Mouse (Mus musculus): ENCODE measurements around the gene Mmp1b. TPM values are rescaled to one million over a fixed set of nuclear protein-coding genes. Genes with fewer than 3 reads are reported as not detected.
"Not testable (repeated sequence)": the region's sequence is repeated elsewhere in the genome, so short reads cannot be mapped to it uniquely, and the experiment has no call there.

The Mmp1b gene
- not detected in 2 replicates for polyA plus RNA-seq (2014; fragmentation: Nextera tagmentation; extraction: Ambion mirVana)

DNA sequence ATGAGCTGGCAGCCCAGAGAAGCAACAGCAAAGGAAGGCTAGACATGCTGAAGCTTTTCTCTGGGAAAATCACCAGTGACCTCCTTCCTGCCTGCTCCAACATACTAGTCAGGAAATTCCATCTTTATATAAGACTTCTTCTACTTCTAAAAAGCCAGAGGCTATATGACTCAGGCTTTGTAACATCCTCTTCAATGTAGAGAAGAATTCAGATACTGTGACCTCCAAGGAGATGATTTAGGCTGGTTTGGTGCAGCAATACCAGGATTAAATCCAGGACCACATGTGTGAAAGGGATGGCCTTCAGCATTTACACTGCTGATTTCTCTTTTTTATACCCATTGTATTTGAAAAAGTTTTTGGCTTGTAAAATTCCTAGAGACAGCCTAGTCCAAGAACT, at the start of gene Mmp1b:
TSS of gene Mmp1b (minus strand) at position 101 of the 400 bp plus-strand sequence.
- H3K27ac ChIP-seq (ENCODE audit: low read depth), result no peak within 1 kb of the TSS
- H3K4me1 ChIP-seq (replicated peaks; ENCODE audit: control insufficient read depth, insufficient read depth, low read length), result no peaks in the 10 kb centered on the region
- H3K36me3 ChIP-seq (ENCODE audit: control insufficient read depth, insufficient read depth, low read length), result no peaks in the 10 kb centered on the region
- H3K4me3 ChIP-seq (ENCODE audit: low read depth, low read length), result no peak within 1 kb of the TSS
- H3K9me3 ChIP-seq (ENCODE audit: control insufficient read depth, low read length), result 0 out of 2 replicates have a peak, but pooled peaks cover 2% of the 10 kb centered on the region
- H3K27me3 ChIP-seq (replicated peaks; ENCODE audit: control insufficient read depth, insufficient read depth, low read length), result no peaks in the 10 kb centered on the region
- H3K9ac ChIP-seq (ENCODE audit: low read length), result no peak within 1 kb of the TSS
- H3K4me2 ChIP-seq (ENCODE audit: low read length), result no peak within 1 kb of the TSS
- no peak for DNase-seq (ENCODE audit: low spot score)
- no peak for ATAC-seq (replicated peaks; ENCODE audit: low FRiP score, low TSS enrichment, low read depth)

DNA sequence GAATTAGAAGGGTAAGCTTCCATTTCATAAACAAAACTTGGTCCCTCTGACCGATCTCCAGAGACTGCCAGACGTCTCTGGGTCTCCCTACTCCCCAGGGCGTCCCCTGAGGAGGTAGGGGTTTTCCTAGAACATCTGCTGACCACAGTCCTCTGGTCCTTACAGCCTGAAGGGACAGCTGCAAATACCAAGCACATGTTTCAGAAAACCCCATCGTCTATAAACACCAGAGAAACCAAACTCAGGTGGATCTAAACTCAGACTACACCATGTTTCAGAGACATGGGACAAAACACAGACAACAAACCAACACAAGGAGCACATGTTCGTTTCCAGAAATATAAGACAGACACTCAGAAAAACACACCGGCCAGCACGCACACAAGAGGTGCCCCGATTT, 8.7 kb upstream of the Mmp1b start:
- not testable (repeated sequence) for H3K36me3 ChIP-seq (ENCODE audit: control insufficient read depth, insufficient read depth, low read length); H3K9me3 ChIP-seq (ENCODE audit: control insufficient read depth, low read length); H3K27me3 ChIP-seq (replicated peaks; ENCODE audit: control insufficient read depth, insufficient read depth, low read length); DNase-seq (ENCODE audit: low spot score); H3K27ac ChIP-seq (ENCODE audit: low read depth); ATAC-seq (replicated peaks; ENCODE audit: low FRiP score, low TSS enrichment, low read depth); H3K4me2 ChIP-seq (ENCODE audit: low read length); H3K4me1 ChIP-seq (replicated peaks; ENCODE audit: control insufficient read depth, insufficient read depth, low read length); H3K4me3 ChIP-seq (ENCODE audit: low read depth, low read length); H3K9ac ChIP-seq (ENCODE audit: low read length)
- 79% methylated on average over 8 of the region's 8 CpGs for WGBS

DNA sequence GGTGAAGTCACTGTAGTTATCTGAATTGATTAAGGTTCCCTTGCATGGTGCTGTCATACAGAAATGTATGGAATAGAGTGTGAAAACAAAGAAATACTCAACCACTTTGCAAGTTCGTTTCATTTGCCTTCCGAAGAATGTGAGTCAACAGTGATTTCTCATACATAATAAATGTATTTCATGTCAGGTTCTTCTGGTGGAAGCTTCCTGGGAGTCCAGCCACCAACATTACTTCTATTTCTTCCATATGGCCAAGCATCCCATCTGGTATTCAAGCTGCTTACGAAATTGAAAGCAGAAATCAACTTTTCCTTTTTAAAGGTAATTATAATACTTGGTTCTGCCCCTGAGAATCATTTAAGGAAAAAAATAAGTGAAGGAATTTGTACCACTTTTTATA, 33.3 kb downstream of the Mmp1b start:
- Histone ChIP-seq H3K4me3 (ENCODE audit: low read depth, low read length) (no peak overlapping the region), H3K27me3 (replicated peaks; ENCODE audit: control insufficient read depth, insufficient read depth, low read length) (no peaks in the 10 kb centered on the region), H3K36me3 (ENCODE audit: control insufficient read depth, insufficient read depth, low read length) (no peaks in the 10 kb centered on the region), H3K9me3 (ENCODE audit: control insufficient read depth, low read length) (no peaks in the 10 kb centered on the region), H3K4me2 (ENCODE audit: low read length) (no peak overlapping the region), H3K27ac (ENCODE audit: low read depth) (no peak overlapping the region), H3K9ac (ENCODE audit: low read length) (no peak overlapping the region), H3K4me1 (replicated peaks; ENCODE audit: control insufficient read depth, insufficient read depth, low read length) (no peaks in the 10 kb centered on the region)
- WGBS, result 76% methylated on average over 3 of the region's 3 CpGs
- DNase-seq (ENCODE audit: low spot score) (no peak), ATAC-seq (replicated peaks; ENCODE audit: low FRiP score, low TSS enrichment, low read depth) (no peak)

DNA sequence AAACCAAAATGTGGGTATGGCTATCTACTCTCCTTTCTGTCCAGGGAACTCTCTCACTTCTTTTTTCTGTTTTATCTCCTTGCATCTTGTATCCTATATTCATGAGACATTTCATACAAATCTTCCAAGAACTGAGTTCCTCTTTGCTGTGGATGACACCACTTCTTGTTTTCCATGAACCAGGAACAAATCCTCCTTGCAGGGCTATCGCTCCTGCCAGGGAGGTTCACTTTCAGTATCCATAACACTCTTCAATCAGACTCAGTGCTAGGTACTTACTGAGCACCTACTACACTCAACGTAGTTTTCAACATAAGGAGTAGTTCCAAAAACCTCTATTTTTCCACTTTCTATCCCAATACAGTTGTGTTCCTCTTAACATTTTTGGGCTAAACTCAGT, 42.3 kb downstream of the Mmp1b start:
- Histone ChIP-seq H3K4me1 (replicated peaks; ENCODE audit: control insufficient read depth, insufficient read depth, low read length) (no peaks in the 10 kb centered on the region), H3K36me3 (ENCODE audit: control insufficient read depth, insufficient read depth, low read length) (no peaks in the 10 kb centered on the region), H3K9me3 (ENCODE audit: control insufficient read depth, low read length) (no peaks in the 10 kb centered on the region), H3K4me3 (ENCODE audit: low read depth, low read length) (no peak overlapping the region), H3K27ac (ENCODE audit: low read depth) (no peak overlapping the region), H3K9ac (ENCODE audit: low read length) (no peak overlapping the region), H3K4me2 (ENCODE audit: low read length) (no peak overlapping the region), H3K27me3 (replicated peaks; ENCODE audit: control insufficient read depth, insufficient read depth, low read length) (no peaks in the 10 kb centered on the region)
- 85% methylated on average over 2 of the region's 2 CpGs for WGBS
- ATAC-seq (replicated peaks; ENCODE audit: low FRiP score, low TSS enrichment, low read depth), result no peak
- DNase-seq (ENCODE audit: low spot score), result no peak

DNA sequence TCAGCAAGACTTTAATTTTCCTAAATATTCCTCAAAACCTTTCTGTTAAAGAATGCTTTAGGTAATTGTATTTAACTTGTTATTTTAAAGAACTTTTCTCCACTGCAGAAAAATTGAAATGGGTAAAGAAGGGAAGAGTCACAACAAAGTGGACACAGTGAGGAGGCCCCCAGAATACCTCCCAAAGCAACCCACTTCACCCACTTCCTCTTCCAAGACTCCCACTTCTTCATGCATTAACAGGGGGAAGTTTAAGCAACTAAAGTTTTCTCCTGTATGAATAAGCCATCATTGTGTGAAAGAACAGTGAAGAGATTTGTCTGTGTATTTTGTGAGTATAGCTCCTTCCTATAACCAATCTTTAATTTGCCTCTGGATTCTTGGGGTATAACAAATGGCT, 43.7 kb downstream of the Mmp1b start, which contains the start of gene Mmp12:
TSS of gene Mmp12 (plus strand) at position 275 of the 400 bp plus-strand sequence.
- DNase-seq (ENCODE audit: low spot score), result no peak
- Histone ChIP-seq H3K36me3 (ENCODE audit: control insufficient read depth, insufficient read depth, low read length) (no peaks in the 10 kb centered on the region), H3K9me3 (ENCODE audit: control insufficient read depth, low read length) (no peaks in the 10 kb centered on the region), H3K4me3 (ENCODE audit: low read depth, low read length) (no peak within 1 kb of the TSS), H3K4me2 (ENCODE audit: low read length) (no peak within 1 kb of the TSS), H3K27ac (ENCODE audit: low read depth) (no peak within 1 kb of the TSS), H3K4me1 (replicated peaks; ENCODE audit: control insufficient read depth, insufficient read depth, low read length) (no peaks in the 10 kb centered on the region), H3K27me3 (replicated peaks; ENCODE audit: control insufficient read depth, insufficient read depth, low read length) (no peaks in the 10 kb centered on the region), H3K9ac (ENCODE audit: low read length) (no peak within 1 kb of the TSS)
- no peak for ATAC-seq (replicated peaks; ENCODE audit: low FRiP score, low TSS enrichment, low read depth)

DNA sequence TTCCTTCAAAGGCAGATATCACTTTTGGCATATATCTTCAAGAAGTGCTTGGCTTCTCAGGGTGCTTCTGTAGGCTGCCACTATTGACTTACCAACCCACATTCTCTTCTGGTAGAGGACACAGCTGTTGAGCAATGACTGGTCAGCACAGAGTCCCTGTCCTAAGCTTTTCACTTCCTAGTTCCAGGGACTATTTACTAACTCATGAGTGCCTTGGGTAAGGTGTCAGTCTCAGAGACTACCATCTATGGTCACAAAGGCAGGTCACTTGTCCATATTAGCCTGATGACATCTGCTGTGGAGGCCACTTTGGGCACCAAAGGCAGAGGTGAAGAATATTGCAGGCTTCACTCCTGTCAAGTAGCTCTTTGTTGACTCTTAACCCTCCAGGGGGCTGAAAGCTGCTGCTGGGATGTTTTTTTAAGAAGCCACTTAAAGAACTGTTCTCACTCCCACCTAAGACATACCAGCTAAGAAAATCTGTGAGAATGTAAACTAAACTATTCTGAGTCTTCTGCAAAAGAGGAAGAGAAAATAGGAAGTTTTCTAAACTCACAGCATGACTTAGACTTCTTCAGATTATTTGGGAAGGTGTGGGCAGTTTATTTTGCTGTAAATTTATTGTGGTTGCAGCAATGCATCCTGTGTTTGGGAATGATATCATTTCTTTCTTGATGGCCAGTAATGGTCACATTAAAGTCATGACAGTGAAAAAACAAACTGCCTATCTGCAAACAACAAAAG, 50.9 kb downstream of the Mmp1b start:
- H3K36me3 ChIP-seq (ENCODE audit: control insufficient read depth, insufficient read depth, low read length), result no peaks in the 10 kb centered on the region
- no peaks in the 10 kb centered on the region for H3K27me3 ChIP-seq (replicated peaks; ENCODE audit: control insufficient read depth, insufficient read depth, low read length)
- H3K4me1 ChIP-seq (replicated peaks; ENCODE audit: control insufficient read depth, insufficient read depth, low read length), result no peaks in the 10 kb centered on the region
- DNase-seq (ENCODE audit: low spot score), result no peak
- H3K9ac ChIP-seq (ENCODE audit: low read length), result no peak overlapping the region
- H3K9me3 ChIP-seq (ENCODE audit: control insufficient read depth, low read length), result no peaks in the 10 kb centered on the region
- H3K4me3 ChIP-seq (ENCODE audit: low read depth, low read length), result no peak overlapping the region
- no peak overlapping the region for H3K4me2 ChIP-seq (ENCODE audit: low read length)
- ATAC-seq (replicated peaks; ENCODE audit: low FRiP score, low TSS enrichment, low read depth), result no peak
- H3K27ac ChIP-seq (ENCODE audit: low read depth), result no peak overlapping the region

DNA sequence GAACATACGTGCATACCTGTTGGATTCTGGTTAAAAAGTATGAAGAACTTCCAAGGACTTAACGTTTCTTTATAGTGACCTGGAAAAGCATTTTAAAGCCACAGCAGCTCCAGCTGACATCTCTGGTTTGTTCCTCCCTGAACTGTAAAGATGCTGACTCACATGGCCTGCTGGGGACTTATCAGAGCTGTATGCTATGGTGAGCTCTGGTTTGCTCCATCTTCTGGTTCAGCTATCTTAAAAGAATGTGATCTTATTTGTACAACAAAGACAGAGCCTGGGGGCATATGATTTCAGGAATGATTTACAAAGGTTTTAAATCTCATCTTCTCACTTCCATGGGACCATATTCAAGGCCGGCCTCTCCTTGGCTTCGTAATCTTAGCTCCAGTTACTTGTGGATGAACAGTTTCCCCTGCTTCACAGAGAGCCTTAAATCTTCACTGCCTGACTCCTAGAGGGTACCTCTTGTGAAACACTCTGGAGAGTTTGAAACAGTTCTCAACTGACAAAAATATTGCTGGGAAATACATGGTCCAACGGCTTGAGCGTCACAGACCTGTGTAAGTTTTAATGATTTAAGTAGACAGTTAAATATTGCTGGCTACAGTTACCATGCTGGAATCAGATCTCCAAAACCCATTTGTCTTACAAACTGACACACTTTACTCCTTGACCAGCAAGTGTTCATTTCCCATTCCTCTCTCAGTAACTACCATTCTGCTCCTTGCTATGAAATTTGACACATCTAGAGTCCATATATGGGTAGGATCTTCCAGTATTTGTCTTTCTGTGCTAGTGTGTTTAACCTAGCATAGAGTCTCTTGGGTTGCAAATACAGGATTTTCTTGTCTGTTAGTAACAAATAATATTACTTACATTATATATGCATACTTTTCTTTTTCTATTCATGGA, 51.8 kb downstream of the Mmp1b start:
- H3K4me3 ChIP-seq (ENCODE audit: low read depth, low read length), result no peak overlapping the region
- H3K4me2 ChIP-seq (ENCODE audit: low read length), result no peak overlapping the region
- no peaks in the 10 kb centered on the region for H3K9me3 ChIP-seq (ENCODE audit: control insufficient read depth, low read length)
- WGBS, result 69% methylated on average over 5 of the region's 6 CpGs
- no peaks in the 10 kb centered on the region for H3K27me3 ChIP-seq (replicated peaks; ENCODE audit: control insufficient read depth, insufficient read depth, low read length)
- H3K36me3 ChIP-seq (ENCODE audit: control insufficient read depth, insufficient read depth, low read length), result no peaks in the 10 kb centered on the region
- H3K4me1 ChIP-seq (replicated peaks; ENCODE audit: control insufficient read depth, insufficient read depth, low read length), result no peaks in the 10 kb centered on the region
- no peak overlapping the region for H3K27ac ChIP-seq (ENCODE audit: low read depth)
- no peak overlapping the region for H3K9ac ChIP-seq (ENCODE audit: low read length)
- no peak for ATAC-seq (replicated peaks; ENCODE audit: low FRiP score, low TSS enrichment, low read depth)
- DNase-seq (ENCODE audit: low spot score), result no peak

DNA sequence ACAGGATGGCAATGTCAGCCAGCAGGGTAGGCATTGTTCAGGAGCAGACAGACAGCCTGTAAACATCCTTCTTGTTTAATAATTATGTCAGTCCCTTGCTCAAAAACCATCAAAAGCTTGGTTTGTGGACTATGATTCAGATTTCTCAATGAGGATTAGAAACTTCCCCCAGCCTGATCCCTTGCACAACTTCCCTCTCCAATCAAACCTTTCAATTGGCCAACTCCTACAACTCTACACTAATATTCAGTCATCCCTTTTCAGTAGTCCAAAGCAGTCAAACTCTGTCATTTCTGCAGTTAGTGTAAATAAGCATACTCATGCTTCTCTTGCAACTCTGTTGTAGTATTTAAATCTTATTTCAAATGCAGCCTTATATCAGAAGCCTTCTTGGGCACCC, 56.0 kb downstream of the Mmp1b start:
- H3K4me1 ChIP-seq (replicated peaks; ENCODE audit: control insufficient read depth, insufficient read depth, low read length), result no peaks in the 10 kb centered on the region
- no peak overlapping the region for H3K4me2 ChIP-seq (ENCODE audit: low read length)
- no peak overlapping the region for H3K4me3 ChIP-seq (ENCODE audit: low read depth, low read length)
- H3K36me3 ChIP-seq (ENCODE audit: control insufficient read depth, insufficient read depth, low read length), result no peaks in the 10 kb centered on the region
- ATAC-seq (replicated peaks; ENCODE audit: low FRiP score, low TSS enrichment, low read depth), result no peak
- no peak overlapping the region for H3K9ac ChIP-seq (ENCODE audit: low read length)
- DNase-seq (ENCODE audit: low spot score), result no peak
- H3K27me3 ChIP-seq (replicated peaks; ENCODE audit: control insufficient read depth, insufficient read depth, low read length), result no peaks in the 10 kb centered on the region
- H3K27ac ChIP-seq (ENCODE audit: low read depth), result no peak overlapping the region
- H3K9me3 ChIP-seq (ENCODE audit: control insufficient read depth, low read length), result no peaks in the 10 kb centered on the region

All from intestine, embryonic 14.5 days (tissue).